Mouse (Mus musculus) heart, embryonic 10.5 days (tissue): ENCODE measurements around the gene Tcf3. TPM values are rescaled to one million over a fixed set of nuclear protein-coding genes. Genes with fewer than 3 reads are reported as not detected.

ENCODE experiments used
- DNase-seq: peaks from one replicate; pipeline ENCODE4 v3.0.0-alpha.2; 2017; ENCODE audit warnings: low spot score
- H3K27ac ChIP-seq: fragments of 300-500 bp; sonication (generic); 2 replicates; pipeline ENCODE4 v1.5.1; 2016; ENCODE audit warnings: mild to moderate bottlenecking
- H3K27me3 ChIP-seq: fragments of 300-500 bp; sonication (generic); 2 replicates; pipeline ENCODE4 v1.6.1; 2016; ENCODE audit warnings: mild to moderate bottlenecking; ENCODE audit not compliant: poor library complexity, insufficient read depth, severe bottlenecking
- H3K36me3 ChIP-seq: fragments of 300-500 bp; sonication (generic); 2 replicates; pipeline ENCODE4 v1.6.1; 2016; ENCODE audit warnings: mild to moderate bottlenecking, moderate library complexity
- H3K4me1 ChIP-seq: fragments of 300-500 bp; sonication (generic); 2 replicates; pipeline ENCODE4 v1.6.1; 2016; ENCODE audit warnings: mild to moderate bottlenecking
- H3K4me3 ChIP-seq: fragments of 300-500 bp; sonication (generic); 2 replicates; pipeline ENCODE4 v1.5.1; 2016; ENCODE audit warnings: mild to moderate bottlenecking, moderate library complexity
- H3K9me3 ChIP-seq: fragments of 300-500 bp; sonication (generic); 2 replicates; pipeline ENCODE4 v1.6.1; 2016; ENCODE audit warnings: mild to moderate bottlenecking, moderate library complexity
- WGBS: fragments of 180-500 bp; shearing (Covaris S2); methylation state at CpG from one replicate; pipeline ENCODE4 v1.1.7; 2016; 5-methylcytosine and 5-hydroxymethylcytosine counted together
- polyA plus RNA-seq: library from polyadenylated mRNA; unstranded; fragments of >200 nt; fragmentation: Nextera tagmentation; extraction: Ambion mirVana; gene quantifications from 2 replicates; pipeline ENCODE4 v1.2.1, GENCODE M21; 2016

The Tcf3 gene
- polyA plus RNA-seq, 1 experiment from 2014 or later, result 140 TPM

DNA sequence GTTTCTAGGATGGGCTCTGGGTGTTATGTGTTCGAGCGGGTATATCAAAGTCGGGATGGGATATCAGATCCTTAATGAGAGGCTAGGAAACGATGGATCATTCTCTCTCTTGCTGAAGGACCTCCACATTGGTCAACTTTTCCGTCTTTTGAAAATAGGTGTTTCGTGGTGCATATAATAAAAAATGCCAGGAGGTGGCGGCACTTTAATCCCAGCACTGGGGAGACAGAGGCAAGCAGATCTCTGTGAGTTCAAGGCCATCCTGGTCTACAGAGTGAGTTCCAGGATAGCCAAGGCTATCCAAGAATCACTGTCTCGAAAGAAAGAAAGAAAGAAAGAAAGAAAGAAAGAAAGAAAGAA is 766 bp upstream of the Tcf3 start:
- no peaks in the 10 kb centered on the region for H3K9me3 ChIP-seq
- peaks cover 36% of the 10 kb centered on the region for H3K4me1 ChIP-seq
- peaks cover 8% of the 10 kb centered on the region; the same call in 1 of the 2 replicates for H3K27me3 ChIP-seq
- DNase-seq, result no peak
- peak overlapping the region; percentile 98 for H3K4me3 ChIP-seq
- peaks cover 21% of the 10 kb centered on the region for H3K36me3 ChIP-seq
- peak overlapping the region; percentile 98 for H3K27ac ChIP-seq
- WGBS, result 14% methylated on average over 8 of the region's 8 CpGs

DNA sequence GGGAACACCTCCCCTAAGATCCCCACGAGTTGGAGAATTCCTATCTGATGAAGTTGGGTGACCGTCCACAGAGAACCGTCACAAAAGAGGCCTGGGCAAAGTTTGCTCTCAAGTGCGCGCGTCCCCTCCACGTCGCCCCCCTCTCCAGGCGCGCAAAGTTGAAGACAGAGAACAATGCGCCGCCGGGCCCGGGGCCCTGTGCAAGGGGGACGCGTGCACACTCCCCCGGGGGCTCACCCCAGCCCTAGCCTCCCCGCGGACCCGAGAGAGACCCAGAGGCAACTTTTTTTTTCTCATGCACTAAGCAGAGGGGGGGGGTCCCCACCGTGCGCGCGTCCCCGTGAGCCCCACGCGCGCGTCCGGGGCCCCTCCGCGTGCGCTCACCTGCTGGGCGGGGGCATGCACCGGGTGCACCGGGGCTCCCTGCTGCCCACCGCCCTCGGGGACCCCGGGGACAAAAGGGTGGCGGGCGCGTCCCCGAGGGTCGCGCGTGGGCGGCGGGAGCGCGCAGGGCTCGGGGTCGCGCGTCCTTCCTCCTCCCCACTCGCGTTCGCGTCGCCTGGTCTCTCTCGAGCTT is 423 bp downstream of the Tcf3 start:
- Histone ChIP-seq H3K27ac (peak overlapping the region; percentile 98), H3K36me3 (peaks cover 33% of the 10 kb centered on the region), H3K4me1 (peaks cover 36% of the 10 kb centered on the region), H3K9me3 (no peaks in the 10 kb centered on the region), H3K4me3 (peak overlapping the region; percentile 98), H3K27me3 (peaks cover 6% of the 10 kb centered on the region; the same call in 1 of the 2 replicates)
- under 1% methylated on average over 60 of the region's 60 CpGs for WGBS
- no peak for DNase-seq

- Histone ChIP-seq H3K4me3 (peak overlapping the region; percentile 98), H3K9me3 (no peaks in the 10 kb centered on the region), H3K27me3 (no peaks in the 10 kb centered on the region), H3K27ac (peak overlapping the region; percentile 98), H3K4me1 (peaks cover 36% of the 10 kb centered on the region), H3K36me3 (peaks cover 39% of the 10 kb centered on the region)
- no peak for DNase-seq
- WGBS, result 3% methylated on average over 4 of the region's 4 CpGs
Measured at GRCm38 (mm10) chr10:80432387-80432785, 1.1 kb downstream of the Tcf3 start.

GRCm38 (mm10) chr10:80431570-80432386 is 1.7 kb downstream of the Tcf3 start:
- WGBS, result 26% methylated on average over 15 of the region's 16 CpGs

GRCm38 (mm10) chr10:80430375-80430980 is 3.0 kb downstream of the Tcf3 start:
- Histone ChIP-seq H3K4me1 (peaks cover 24% of the 10 kb centered on the region), H3K9me3 (no peaks in the 10 kb centered on the region), H3K27me3 (no peaks in the 10 kb centered on the region), H3K4me3 (no peak overlapping the region), H3K36me3 (peaks cover 58% of the 10 kb centered on the region), H3K27ac (0 out of 2 replicates have a peak overlapping the region, but pooled peaks have one; percentile 10)
- DNase-seq, result no peak
- 71% methylated on average over 8 of the region's 8 CpGs for WGBS

More at GRCm38 (mm10) chr10:80431570-80432386, 1.7 kb downstream of the Tcf3 start:
- no peak for DNase-seq
- Histone ChIP-seq H3K27ac (peak overlapping the region; percentile 98), H3K4me3 (peak overlapping the region; percentile 98), H3K9me3 (no peaks in the 10 kb centered on the region), H3K4me1 (peaks cover 36% of the 10 kb centered on the region), H3K36me3 (peaks cover 45% of the 10 kb centered on the region), H3K27me3 (no peaks in the 10 kb centered on the region)

- no peaks in the 10 kb centered on the region for H3K9me3 ChIP-seq
- WGBS, result 91% methylated on average over 8 of the region's 8 CpGs
- H3K27me3 ChIP-seq, result no peaks in the 10 kb centered on the region
- H3K36me3 ChIP-seq, result peaks cover 65% of the 10 kb centered on the region
- peaks cover 23% of the 10 kb centered on the region for H3K4me1 ChIP-seq
- no peak for DNase-seq
- no peak overlapping the region for H3K27ac ChIP-seq
- no peak overlapping the region for H3K4me3 ChIP-seq
Measured at GRCm38 (mm10) chr10:80429800-80430199, 3.6 kb downstream of the Tcf3 start.

DNA sequence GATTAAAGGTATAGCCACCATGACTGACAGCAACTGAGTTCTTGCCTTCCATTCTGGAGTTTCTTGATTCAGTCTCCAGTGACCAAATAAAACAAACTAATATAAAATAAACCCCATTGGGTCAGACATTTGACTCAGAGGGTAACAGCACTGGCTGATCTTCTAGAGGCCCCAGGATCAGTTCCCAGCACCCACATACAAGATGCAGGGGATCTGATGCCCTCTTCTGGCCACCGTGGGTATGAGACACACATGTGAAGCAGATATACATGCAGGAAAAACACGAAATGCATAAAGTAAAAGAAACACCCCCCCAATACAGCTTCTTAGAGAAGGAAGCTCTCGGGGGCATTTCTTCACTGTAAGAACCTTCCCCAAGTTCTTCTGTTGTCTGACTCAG is 8.4 kb downstream of the Tcf3 start:
- no peak overlapping the region for H3K27ac ChIP-seq
- no peak for DNase-seq
- peaks cover 29% of the 10 kb centered on the region for H3K4me1 ChIP-seq
- no peak overlapping the region for H3K4me3 ChIP-seq
- H3K36me3 ChIP-seq, result peaks cover 99% of the 10 kb centered on the region
- WGBS, result 90% methylated on average over 3 of the region's 3 CpGs
- no peaks in the 10 kb centered on the region for H3K27me3 ChIP-seq
- H3K9me3 ChIP-seq, result no peaks in the 10 kb centered on the region

- Histone ChIP-seq H3K4me1 (peaks cover 39% of the 10 kb centered on the region), H3K27ac (peak overlapping the region; percentile 65; the same call in 1 of the 2 replicates), H3K36me3 (peaks cover 99% of the 10 kb centered on the region), H3K4me3 (no peak overlapping the region; the same call in 1 of the 2 replicates), H3K27me3 (no peaks in the 10 kb centered on the region), H3K9me3 (no peaks in the 10 kb centered on the region)
- peak; percentile 85 for DNase-seq
- WGBS, result 53% methylated on average over 4 of the region's 4 CpGs
Measured at GRCm38 (mm10) chr10:80423562-80423961, 9.9 kb downstream of the Tcf3 start.

- H3K4me1 ChIP-seq, result peaks cover 42% of the 10 kb centered on the region
- peak overlapping the region; percentile 48; the same call in 1 of the 2 replicates for H3K27ac ChIP-seq
Measured at GRCm38 (mm10) chr10:80421651-80422472, 11.6 kb downstream of the Tcf3 start.

GRCm38 (mm10) chr10:80421208-80421607 is 12.2 kb downstream of the Tcf3 start:
- WGBS, result 91% methylated on average over 8 of the region's 8 CpGs
- Histone ChIP-seq H3K9me3 (no peaks in the 10 kb centered on the region), H3K4me3 (no peak overlapping the region), H3K36me3 (peaks cover 99% of the 10 kb centered on the region), H3K4me1 (peaks cover 42% of the 10 kb centered on the region), H3K27me3 (no peaks in the 10 kb centered on the region), H3K27ac (peak overlapping the region; percentile 48)
- no peak for DNase-seq

More at GRCm38 (mm10) chr10:80421651-80422472, 11.6 kb downstream of the Tcf3 start:
- 75% methylated on average over 9 of the region's 9 CpGs for WGBS
- Histone ChIP-seq H3K4me3 (no peak overlapping the region), H3K36me3 (peaks cover 99% of the 10 kb centered on the region), H3K27me3 (no peaks in the 10 kb centered on the region), H3K9me3 (no peaks in the 10 kb centered on the region)
- DNase-seq, result peak; percentile 84

GRCm38 (mm10) chr10:80420729-80421128 is 12.7 kb downstream of the Tcf3 start:
- no peaks in the 10 kb centered on the region for H3K9me3 ChIP-seq
- peaks cover 99% of the 10 kb centered on the region for H3K36me3 ChIP-seq
- DNase-seq, result no peak
- H3K27me3 ChIP-seq, result no peaks in the 10 kb centered on the region
- 94% methylated on average over 10 of the region's 10 CpGs for WGBS
- H3K4me1 ChIP-seq, result peaks cover 42% of the 10 kb centered on the region
- H3K4me3 ChIP-seq, result no peak overlapping the region
- H3K27ac ChIP-seq, result no peak overlapping the region

DNA sequence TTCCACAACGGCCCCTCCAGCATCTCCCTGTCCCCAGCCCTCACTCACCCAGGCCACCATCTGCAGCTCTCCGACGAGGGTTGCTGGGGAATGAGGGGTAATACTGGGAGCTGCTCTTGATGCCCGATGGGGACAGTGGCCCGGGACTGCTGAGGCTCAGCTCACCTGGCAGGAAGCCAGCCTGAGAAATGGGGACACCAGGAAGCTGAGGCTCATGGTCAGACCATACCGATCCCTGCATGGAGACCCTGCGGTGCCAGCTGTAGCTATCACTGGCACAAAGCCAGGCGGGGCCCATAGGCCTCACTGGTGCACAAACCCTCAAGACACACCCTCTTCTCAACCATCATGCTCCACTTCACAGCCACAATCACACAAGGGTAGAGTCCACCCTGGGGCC is 14.0 kb downstream of the Tcf3 start:
- Histone ChIP-seq H3K4me1 (peaks cover 42% of the 10 kb centered on the region), H3K27ac (no peak overlapping the region), H3K9me3 (no peaks in the 10 kb centered on the region), H3K4me3 (no peak overlapping the region), H3K27me3 (no peaks in the 10 kb centered on the region), H3K36me3 (peaks cover 99% of the 10 kb centered on the region)
- WGBS, result 89% methylated on average over 8 of the region's 8 CpGs
- no peak for DNase-seq
